Mouse (Mus musculus) intestine, embryonic 15.5 days (tissue): ENCODE measurements at regions not wholly inside any gene's neighbourhood (a gene's known extent, or its start where the extent isn't known, plus 50 kb on each side); places are given as distances from the start of the nearest gene placed in this dataset.

Experiments used
- ATAC-seq: fragments of 200-750 bp; cut with Nextera tagmentation; 2 replicates; pipeline ENCODE4 v1.8.0; 2017; ENCODE audit warnings: moderate TSS enrichment, moderate library complexity
- H3K27ac ChIP-seq: fragments of 300-500 bp; sonication (generic); 2 replicates; pipeline ENCODE4 v1.5.1; 2015; ENCODE audit warnings: mild to moderate bottlenecking, inconsistent platforms
- H3K27me3 ChIP-seq: fragments of 300-500 bp; sonication (generic); replicated peaks from 2 replicates; pipeline ENCODE4 v1.6.1; 2015; ENCODE audit warnings: inconsistent platforms
- H3K36me3 ChIP-seq: fragments of 300-500 bp; sonication (generic); 2 replicates; pipeline ENCODE4 v1.6.1; 2015; ENCODE audit warnings: inconsistent platforms
- H3K4me1 ChIP-seq: fragments of 300-500 bp; sonication (generic); replicated peaks from 2 replicates; pipeline ENCODE4 v1.6.1; 2015; ENCODE audit warnings: inconsistent platforms
- H3K4me2 ChIP-seq: fragments of 300-500 bp; sonication (generic); replicated peaks from 2 replicates; pipeline ENCODE4 v1.6.1; 2015; ENCODE audit warnings: mild to moderate bottlenecking, inconsistent platforms
- H3K4me3 ChIP-seq: fragments of 300-500 bp; sonication (generic); replicated peaks from 2 replicates; pipeline ENCODE4 v1.5.1; 2015; ENCODE audit warnings: inconsistent platforms
- H3K9ac ChIP-seq: fragments of 300-500 bp; sonication (generic); 2 replicates; pipeline ENCODE4 v1.6.1; 2015; ENCODE audit warnings: inconsistent platforms
- H3K9me3 ChIP-seq: fragments of 300-500 bp; sonication (generic); 2 replicates; pipeline ENCODE4 v1.6.1; 2016; ENCODE audit warnings: inconsistent platforms
- WGBS: fragments of 180-500 bp; shearing (Covaris S2); methylation state at CpG from one replicate; pipeline ENCODE4 v1.1.7; 2015; 5-methylcytosine and 5-hydroxymethylcytosine counted together

DNA sequence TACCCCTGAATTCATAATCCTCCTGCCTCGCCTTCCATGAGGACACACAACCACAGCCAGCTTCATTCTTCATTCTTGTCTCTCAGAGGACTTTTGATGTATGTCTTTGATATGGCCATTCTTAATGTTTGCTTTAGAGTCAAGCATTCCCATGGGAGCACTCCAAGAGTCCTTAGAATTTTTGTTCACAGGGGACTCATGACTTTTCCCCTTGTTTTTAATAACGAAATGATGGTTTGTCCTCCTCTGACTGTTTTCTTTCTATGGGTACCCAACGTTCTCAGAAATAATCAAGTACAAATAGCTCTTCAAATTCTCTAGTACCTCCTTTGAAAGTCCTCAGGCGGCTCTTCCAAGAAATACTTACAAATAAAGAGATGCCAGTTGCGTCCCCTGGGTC is 184.4 kb downstream of the Cbln4 start:
- no peak overlapping the region for H3K27ac ChIP-seq
- H3K9me3 ChIP-seq: no peaks in the 10 kb centered on the region
- H3K4me2 ChIP-seq: no peak overlapping the region
- H3K27me3 ChIP-seq: no peaks in the 10 kb centered on the region
- H3K9ac ChIP-seq: no peak overlapping the region
- no peaks in the 10 kb centered on the region for H3K4me1 ChIP-seq
- no peak overlapping the region for H3K4me3 ChIP-seq
- WGBS: 73% methylated on average over 5 of the region's 5 CpGs
- no peaks in the 10 kb centered on the region for H3K36me3 ChIP-seq
- ATAC-seq: no peak

DNA sequence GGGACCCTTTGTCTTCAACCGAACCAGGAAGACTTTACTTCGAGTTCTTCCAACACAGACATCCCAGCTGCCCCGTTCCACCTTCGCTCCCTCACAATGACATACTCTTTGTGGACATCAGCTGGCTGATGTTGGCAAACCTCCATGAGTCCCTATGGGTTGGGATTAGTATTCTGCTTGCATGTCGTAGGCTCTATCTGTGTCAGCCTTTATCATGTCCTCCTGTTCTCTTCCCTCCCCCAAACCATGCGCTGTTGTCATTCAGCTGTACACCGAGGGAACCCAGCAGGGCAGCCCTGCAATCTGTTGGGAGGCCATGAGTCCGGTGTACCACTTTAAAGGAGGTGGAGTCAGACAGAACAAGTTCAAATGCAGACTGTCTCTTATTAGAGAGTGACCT is 186.8 kb downstream of the Cbln4 start:
- 76% methylated on average over 8 of the region's 8 CpGs for WGBS
- Histone ChIP-seq H3K4me1 (no peaks in the 10 kb centered on the region), H3K9ac (no peak overlapping the region), H3K27me3 (no peaks in the 10 kb centered on the region), H3K27ac (no peak overlapping the region), H3K36me3 (no peaks in the 10 kb centered on the region), H3K4me2 (no peak overlapping the region), H3K9me3 (no peaks in the 10 kb centered on the region), H3K4me3 (no peak overlapping the region)
- ATAC-seq: no peak

DNA sequence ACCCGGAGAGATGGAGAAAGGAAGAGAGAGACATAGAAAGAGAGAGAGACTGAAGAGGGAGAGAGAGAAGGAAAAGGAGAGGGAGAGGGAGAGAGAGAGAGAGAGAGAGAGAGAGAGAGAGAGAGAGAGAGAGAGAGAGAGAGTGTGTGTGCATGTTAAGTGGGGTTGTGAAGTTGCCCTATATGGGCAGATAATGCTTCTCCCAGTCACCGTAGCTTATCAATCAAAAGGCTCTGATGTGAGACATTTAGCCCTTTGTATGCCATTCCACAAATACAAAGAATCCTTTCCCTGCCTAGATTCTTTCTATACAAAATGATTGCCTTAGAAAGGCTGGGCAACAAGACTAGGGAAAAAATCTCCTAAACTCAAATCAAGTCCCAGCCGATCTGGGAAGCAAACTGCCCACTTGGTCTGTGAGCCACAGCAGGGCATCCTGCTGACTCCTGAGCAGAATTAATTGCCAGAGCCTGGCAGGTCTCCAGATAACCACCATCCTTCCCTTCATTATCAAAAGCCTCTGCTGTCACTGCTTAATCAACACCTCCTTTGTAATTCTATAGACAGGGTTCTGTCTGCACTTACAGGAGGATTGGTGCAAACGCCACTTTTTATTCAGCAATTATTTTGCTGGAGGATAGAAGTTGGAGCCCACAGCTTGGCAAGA is 196.3 kb downstream of the Cbln4 start:
- Histone ChIP-seq H3K4me2 (no peak overlapping the region), H3K27me3 (no peaks in the 10 kb centered on the region), H3K4me3 (no peak overlapping the region), H3K9ac (no peak overlapping the region), H3K27ac (no peak overlapping the region), H3K4me1 (no peaks in the 10 kb centered on the region), H3K9me3 (no peaks in the 10 kb centered on the region), H3K36me3 (no peaks in the 10 kb centered on the region)
- 58% methylated on average over 4 of the region's 4 CpGs for WGBS
- no peak for ATAC-seq

DNA sequence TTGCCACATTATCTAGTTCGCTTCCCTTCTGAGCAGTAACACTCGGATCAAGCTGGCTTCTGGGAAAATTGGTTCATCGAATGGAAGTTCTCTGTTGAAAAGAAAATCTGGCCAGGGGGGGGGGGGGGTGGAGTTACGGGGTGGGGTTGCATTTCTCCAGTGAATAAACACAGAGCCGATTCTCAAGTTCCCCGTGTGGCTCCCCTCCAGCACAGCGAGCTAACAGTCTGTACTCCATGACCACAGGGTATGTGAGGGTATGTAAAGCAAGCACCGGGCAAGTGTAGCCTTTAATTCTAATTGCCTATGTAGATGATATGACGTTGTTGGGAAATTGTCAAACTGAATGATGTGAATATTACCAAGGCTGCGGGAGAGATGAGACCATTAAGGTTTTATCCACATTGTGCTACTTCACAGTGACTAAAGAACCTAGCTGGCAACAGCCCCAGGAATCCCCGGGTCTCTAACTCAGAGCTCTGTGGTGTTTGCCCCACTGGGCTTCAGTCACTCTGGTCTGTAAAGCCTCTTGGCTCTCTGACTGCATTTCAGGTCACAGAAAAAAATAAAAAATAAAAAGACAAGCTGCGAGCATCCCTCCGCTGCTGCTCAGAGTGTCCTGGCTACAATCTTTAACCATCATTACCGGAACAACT is 203.1 kb downstream of the Cbln4 start:
- Histone ChIP-seq H3K4me1 (no peaks in the 10 kb centered on the region), H3K9ac (no peak overlapping the region), H3K4me3 (no peak overlapping the region), H3K27me3 (no peaks in the 10 kb centered on the region), H3K36me3 (no peaks in the 10 kb centered on the region), H3K27ac (no peak overlapping the region), H3K9me3 (no peaks in the 10 kb centered on the region), H3K4me2 (no peak overlapping the region)
- 57% methylated on average over 14 of the region's 14 CpGs for WGBS
- no peak for ATAC-seq

DNA sequence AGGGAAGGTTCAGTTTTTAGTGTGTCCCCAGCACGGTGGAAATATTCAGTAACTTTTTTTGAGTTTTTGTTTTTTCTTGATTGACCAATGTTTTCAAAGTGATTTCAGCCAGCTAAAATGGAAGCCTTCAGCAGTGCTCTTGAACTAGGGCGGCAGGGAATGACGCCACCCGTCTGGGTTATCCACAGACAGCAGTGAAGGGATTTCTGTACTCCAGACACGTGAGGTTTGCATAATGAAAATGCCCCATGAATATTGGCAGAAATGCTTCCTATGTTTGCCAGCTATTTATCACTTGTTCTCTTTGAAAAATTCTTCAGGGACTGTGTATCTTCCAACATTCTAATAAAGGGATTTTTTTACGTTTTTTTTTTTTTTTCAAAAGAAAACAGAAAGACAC is 221.1 kb downstream of the Cbln4 start:
- no peaks in the 10 kb centered on the region for H3K36me3 ChIP-seq
- H3K9ac ChIP-seq: no peak overlapping the region
- H3K4me2 ChIP-seq: no peak overlapping the region
- H3K27me3 ChIP-seq: no peaks in the 10 kb centered on the region
- 85% methylated on average over 6 of the region's 6 CpGs for WGBS
- no peak overlapping the region for H3K27ac ChIP-seq
- no peaks in the 10 kb centered on the region for H3K9me3 ChIP-seq
- H3K4me3 ChIP-seq: no peak overlapping the region
- no peak for ATAC-seq
- H3K4me1 ChIP-seq: no peaks in the 10 kb centered on the region

DNA sequence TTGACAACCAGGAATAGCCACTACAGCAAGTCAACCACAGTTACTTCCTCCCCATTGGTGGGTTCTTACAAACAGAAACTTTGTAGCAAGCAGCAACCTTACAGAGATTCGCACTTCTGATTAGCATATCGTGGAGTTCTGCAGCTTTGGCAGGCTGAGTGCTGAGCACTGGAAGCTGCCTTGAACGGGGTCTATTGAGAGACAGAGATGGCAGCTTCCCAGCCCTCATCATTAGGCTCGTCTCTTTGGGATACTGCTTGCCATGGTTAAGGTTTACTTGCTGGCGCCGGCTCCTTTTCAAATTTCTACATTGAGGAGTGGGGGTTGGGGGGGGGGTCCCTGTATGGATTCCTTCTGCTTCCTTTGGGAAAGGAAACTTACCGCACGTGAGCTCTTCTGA is 224.8 kb downstream of the Cbln4 start:
- WGBS: 81% methylated on average over 8 of the region's 8 CpGs
- ATAC-seq: no peak
- no peaks in the 10 kb centered on the region for H3K9me3 ChIP-seq
- H3K4me2 ChIP-seq: no peak overlapping the region
- no peak overlapping the region for H3K9ac ChIP-seq
- H3K4me3 ChIP-seq: no peak overlapping the region
- H3K4me1 ChIP-seq: no peaks in the 10 kb centered on the region
- no peak overlapping the region for H3K27ac ChIP-seq
- no peaks in the 10 kb centered on the region for H3K27me3 ChIP-seq
- H3K36me3 ChIP-seq: no peaks in the 10 kb centered on the region

DNA sequence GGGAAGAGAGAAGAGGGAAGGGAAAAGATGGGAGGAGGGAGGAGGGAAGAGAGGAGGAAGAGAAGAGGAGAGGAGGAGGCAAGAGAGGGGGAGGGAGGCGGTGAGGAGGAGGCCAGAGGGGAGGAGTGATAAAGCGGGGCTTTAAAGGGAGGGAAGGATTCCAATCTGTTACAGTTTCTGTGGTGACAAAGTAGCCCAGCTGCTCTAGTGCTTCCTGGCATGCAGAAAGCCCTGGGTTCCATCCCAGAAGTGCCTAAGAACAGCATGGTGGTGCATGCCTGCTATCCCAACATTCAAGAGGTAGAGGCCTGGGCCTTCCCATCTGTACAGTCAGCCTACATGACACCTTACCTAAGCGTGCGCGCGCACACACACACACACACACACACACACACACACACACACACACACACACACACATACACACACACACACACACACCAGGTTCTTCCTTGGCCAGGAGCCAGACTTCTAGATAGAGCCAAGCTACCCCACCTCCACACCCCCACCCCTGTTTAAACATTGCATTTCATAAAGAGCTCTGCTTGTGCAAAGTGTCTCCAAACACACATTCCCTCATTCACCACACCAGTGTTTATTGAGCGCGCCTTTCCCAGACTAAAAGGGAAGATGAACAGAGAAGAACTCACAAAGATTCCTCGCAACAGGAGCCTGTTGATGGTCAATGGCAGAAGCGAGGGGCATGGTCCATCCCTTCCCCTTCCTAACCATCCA is 226.4 kb downstream of the Cbln4 start:
- H3K27ac ChIP-seq: no peak overlapping the region
- H3K9me3 ChIP-seq: no peaks in the 10 kb centered on the region
- H3K4me2 ChIP-seq: no peak overlapping the region
- H3K4me1 ChIP-seq: no peaks in the 10 kb centered on the region
- ATAC-seq: no peak
- 69% methylated on average over 10 of the region's 10 CpGs for WGBS
- no peak overlapping the region for H3K9ac ChIP-seq
- H3K4me3 ChIP-seq: no peak overlapping the region
- H3K36me3 ChIP-seq: no peaks in the 10 kb centered on the region
- H3K27me3 ChIP-seq: no peaks in the 10 kb centered on the region

DNA sequence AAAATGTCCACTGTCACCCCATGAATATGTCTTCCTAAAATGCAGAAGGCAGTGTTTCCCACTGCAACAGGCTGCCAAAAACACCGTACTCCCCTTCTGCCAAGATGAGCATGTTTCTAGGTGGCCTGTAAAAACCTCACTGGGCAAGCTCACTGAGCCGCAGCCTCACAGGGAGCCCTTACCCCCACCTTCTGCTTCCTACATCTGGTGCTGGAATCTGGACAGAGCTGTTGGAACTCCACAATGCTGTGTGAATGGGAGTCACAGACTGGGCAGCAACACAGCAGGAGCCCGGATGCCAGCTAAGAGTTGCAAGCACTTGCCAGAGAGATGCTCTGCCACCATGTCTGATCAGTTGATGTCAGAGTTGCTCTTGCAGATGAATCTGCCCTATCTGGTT is 230.6 kb downstream of the Cbln4 start:
- Histone ChIP-seq H3K4me2 (no peak overlapping the region), H3K9me3 (no peaks in the 10 kb centered on the region), H3K27me3 (no peaks in the 10 kb centered on the region), H3K9ac (no peak overlapping the region), H3K4me3 (no peak overlapping the region), H3K27ac (no peak overlapping the region), H3K4me1 (no peaks in the 10 kb centered on the region), H3K36me3 (no peaks in the 10 kb centered on the region)
- ATAC-seq: no peak
- 76% methylated on average over 3 of the region's 3 CpGs for WGBS

DNA sequence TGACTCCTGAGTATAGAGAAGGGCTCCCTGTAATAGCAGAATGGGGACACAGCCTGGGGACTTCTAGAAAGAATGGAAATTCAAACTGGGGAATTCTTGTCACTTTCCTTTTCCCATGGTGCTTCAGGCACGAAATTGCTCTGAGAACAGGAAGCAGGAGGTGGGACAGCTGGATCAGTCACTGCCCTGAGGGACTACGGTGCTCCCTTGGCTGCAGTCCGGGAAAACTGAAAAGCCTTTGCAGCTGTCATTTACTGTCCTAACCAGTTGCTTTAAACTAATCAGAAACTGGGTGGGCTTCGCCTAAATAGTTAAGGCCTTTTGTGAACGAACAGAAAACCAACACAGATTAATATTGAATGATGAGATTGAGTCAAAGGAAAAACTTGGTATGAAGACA is 237.9 kb downstream of the Cbln4 start:
- WGBS: 61% methylated on average over 5 of the region's 5 CpGs
- H3K4me1 ChIP-seq: no peaks in the 10 kb centered on the region
- ATAC-seq: no peak
- H3K4me2 ChIP-seq: no peak overlapping the region
- H3K9ac ChIP-seq: no peak overlapping the region
- H3K27me3 ChIP-seq: no peaks in the 10 kb centered on the region
- no peak overlapping the region for H3K27ac ChIP-seq
- H3K9me3 ChIP-seq: no peaks in the 10 kb centered on the region
- H3K4me3 ChIP-seq: no peak overlapping the region
- no peaks in the 10 kb centered on the region for H3K36me3 ChIP-seq

DNA sequence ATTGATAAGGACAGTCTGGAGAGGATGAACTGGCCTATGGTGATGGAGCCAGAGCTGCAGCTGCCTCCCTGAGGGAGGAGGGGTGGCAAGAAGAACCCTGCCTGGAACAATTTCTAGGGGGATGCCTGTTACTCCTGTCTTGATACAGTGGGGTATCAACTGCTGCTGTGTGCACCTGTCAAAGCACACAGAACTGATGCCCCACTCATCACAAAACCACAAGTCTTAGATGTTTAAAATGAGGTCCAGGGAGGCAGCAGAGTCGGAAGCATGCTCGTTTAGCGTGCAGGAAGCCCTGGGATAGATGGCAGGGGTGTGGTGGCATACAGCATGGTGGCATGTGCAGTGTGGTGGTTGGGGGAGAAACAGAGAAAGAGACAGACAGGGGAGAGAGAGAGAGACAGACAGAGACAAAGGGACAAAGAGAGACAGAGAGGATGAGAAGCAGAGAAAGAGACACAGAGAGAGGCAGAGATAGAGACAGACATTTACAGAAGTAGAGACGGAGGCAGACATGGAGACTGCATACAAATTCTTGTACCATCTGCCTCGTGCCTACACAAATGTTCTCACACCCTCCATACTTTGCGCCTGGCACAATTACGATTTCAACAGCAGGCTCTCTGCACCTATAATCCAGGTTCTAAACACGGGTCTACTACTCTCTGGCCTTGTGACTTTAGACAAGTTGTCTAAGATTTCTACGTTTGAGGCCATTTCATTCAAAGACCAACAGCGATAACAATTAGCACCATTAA is 242.6 kb downstream of the Cbln4 start:
- WGBS: 82% methylated on average over 10 of the region's 10 CpGs
- no peak overlapping the region for H3K4me3 ChIP-seq
- ATAC-seq: no peak

DNA sequence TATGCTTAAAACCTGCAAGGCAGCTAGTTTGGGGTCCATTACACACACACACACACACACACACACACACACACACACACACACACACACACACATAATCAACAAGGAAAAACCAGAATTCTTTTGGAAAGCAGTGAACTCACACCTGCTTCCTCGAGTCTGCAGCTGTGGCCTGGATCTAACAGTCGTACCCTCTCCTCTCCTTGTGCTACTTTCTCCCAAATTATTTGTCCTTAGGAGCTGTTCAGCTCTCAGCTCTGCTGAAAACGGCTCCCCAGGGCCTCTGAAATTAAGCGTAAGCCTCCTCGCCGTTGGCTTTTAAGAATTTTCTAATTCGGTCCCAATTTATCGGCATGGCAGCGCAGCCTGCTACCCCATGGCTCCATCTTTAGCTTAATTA is 243.9 kb downstream of the Cbln4 start:
- no peaks in the 10 kb centered on the region for H3K9me3 ChIP-seq
- ATAC-seq: no peak
- no peaks in the 10 kb centered on the region for H3K27me3 ChIP-seq
- no peak overlapping the region for H3K4me3 ChIP-seq
- no peak overlapping the region for H3K27ac ChIP-seq
- H3K36me3 ChIP-seq: no peaks in the 10 kb centered on the region
- H3K4me2 ChIP-seq: no peak overlapping the region
- H3K9ac ChIP-seq: no peak overlapping the region
- no peaks in the 10 kb centered on the region for H3K4me1 ChIP-seq
- 62% methylated on average over 9 of the region's 9 CpGs for WGBS

More for the DNA sequence above, 242.6 kb downstream of the Cbln4 start:
- no peak overlapping the region for H3K27ac ChIP-seq
- H3K36me3 ChIP-seq: no peaks in the 10 kb centered on the region
- H3K9me3 ChIP-seq: no peaks in the 10 kb centered on the region
- H3K4me2 ChIP-seq: no peak overlapping the region
- no peak overlapping the region for H3K9ac ChIP-seq
- no peaks in the 10 kb centered on the region for H3K27me3 ChIP-seq
- H3K4me1 ChIP-seq: no peaks in the 10 kb centered on the region

DNA sequence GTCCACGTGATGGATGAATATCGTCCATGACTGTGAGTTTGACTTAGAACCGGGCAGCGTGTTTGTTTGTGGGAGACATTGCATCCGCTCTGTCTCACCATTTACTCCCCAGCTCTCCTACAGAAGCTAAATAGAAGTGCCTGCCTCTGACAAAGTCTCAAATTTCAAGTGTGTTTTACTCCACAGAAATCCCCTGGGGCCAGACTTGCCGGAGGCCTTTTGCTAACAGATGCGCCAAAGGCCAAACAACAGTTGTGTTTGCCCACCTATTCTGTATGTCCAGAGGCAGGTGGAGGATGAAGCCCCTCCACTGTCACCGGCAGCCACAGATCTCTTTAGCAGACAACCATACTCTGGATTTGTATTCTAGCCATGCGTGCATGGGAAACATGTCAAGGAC is 252.6 kb downstream of the Cbln4 start:
- Histone ChIP-seq H3K4me2 (0 out of 2 replicates have a peak overlapping the region, but pooled peaks have one; percentile 2), H3K9ac (no peak overlapping the region), H3K9me3 (no peaks in the 10 kb centered on the region), H3K4me1 (peaks cover 4% of the 10 kb centered on the region; the same call in 1 of the 2 replicates), H3K27ac (no peak overlapping the region), H3K36me3 (no peaks in the 10 kb centered on the region), H3K4me3 (no peak overlapping the region), H3K27me3 (no peaks in the 10 kb centered on the region)
- WGBS: 42% methylated on average over 9 of the region's 9 CpGs
- no peak for ATAC-seq
